Mouse (Mus musculus) layer of hippocampus, adult 6 months (tissue): Measurements from ENCODE around the gene Unc93a. TPM values are rescaled to one million over a fixed set of nuclear protein-coding genes. Genes with fewer than 3 reads are reported as not detected.

Experiments
- long read RNA-seq, 2 experiments: library from polyadenylated mRNA; unstranded; transcript quantifications; one replicate each; pipeline ENCODE4 v2.0.0; 2019 to 2020
- polyA plus RNA-seq: library from polyadenylated mRNA; unstranded; fragments of <200 nt; fragmentation: Nextera tagmentation; gene quantifications from 2 replicates; pipeline ENCODE4 v1.2.3, GENCODE M21; 2021

The Unc93a gene
- polyA plus RNA-seq = 0.06 TPM in 1 of 2 replicates, not detected in the other
- long read RNA-seq, experiment 1 = 0 reads
- long read RNA-seq, experiment 2 = 0 reads

DNA sequence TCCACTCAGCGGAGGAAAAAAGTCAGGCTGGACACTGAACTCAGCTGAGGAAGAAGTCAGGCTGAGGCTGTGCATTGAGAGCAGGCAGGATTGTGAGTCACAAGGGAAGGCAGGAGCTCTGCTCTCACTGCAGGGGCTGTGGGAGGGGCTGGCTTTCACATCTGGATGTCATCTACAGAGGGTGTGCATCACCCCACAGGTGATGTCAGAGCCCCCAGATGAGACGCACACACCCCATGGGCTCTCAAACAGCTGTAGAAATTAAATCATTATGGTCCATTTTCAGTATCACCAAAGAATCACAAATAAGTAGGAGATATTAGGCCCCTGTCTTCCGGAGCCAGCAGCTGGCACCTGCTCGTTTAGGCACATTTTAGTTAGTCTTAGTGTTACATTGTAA lies at the start of gene Unc93a:
Gene Unc93a (minus strand): TSS at position 101 of the 400 bp plus-strand sequence.

DNA sequence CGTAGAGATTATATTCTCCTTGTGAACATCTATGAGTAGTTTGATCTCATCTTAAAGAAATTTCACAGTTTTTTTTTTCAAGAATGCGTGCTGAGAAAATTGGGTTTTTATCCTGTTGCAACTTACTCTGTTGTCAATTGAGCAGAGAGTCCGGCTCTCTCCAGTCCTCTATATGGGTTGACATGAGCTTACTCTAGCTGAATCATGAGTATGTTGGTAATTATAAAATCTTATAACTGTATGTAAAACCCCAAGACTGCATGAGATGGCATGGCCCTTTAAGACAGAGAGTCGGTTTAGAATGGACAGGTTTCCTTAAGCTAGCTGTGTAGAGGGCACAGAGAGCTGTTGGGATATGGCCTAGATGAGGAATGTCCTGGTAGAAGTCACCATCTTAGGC lies 70.8 kb downstream of the Unc93a start, which contains the start of gene Tcp10b:
Gene Tcp10b (plus strand): TSS at position 301 of the 400 bp plus-strand sequence.

Other genes with a start within 250 kb of the Unc93a start
- 0.31 and 0.90 TPM in 2 replicates for gene Pnldc1, start 221.6 kb downstream of the Unc93a start, polyA plus RNA-seq
- 191 and 205 TPM in 2 replicates for gene Tcp1, start 216.1 kb downstream of the Unc93a start, polyA plus RNA-seq
- gene Mrpl18, start 215.5 kb downstream of the Unc93a start, polyA plus RNA-seq = 140 and 143 TPM in 2 replicates
- gene Acat3, start 191.2 kb downstream of the Unc93a start, polyA plus RNA-seq = 3.1 and 4.7 TPM in 2 replicates
- 36.6 and 45.0 TPM in 2 replicates for gene Acat2, start 171.1 kb downstream of the Unc93a start, polyA plus RNA-seq
- 52.3 and 72.0 TPM in 2 replicates for gene Wtap, start 137.6 kb downstream of the Unc93a start, polyA plus RNA-seq
- 249 and 282 TPM in 2 replicates for gene Sod2, start 125.0 kb downstream of the Unc93a start, polyA plus RNA-seq
- not detected in 2 replicates for gene Gpr31b, start 79.5 kb downstream of the Unc93a start, polyA plus RNA-seq
- 0.14 and 0.31 TPM in 2 replicates for gene Tcp10b, start 70.7 kb downstream of the Unc93a start, polyA plus RNA-seq
- not detected in 2 replicates for gene Smok2a, start 89.4 kb upstream of the Unc93a start, polyA plus RNA-seq
- gene Smok2b, start 98.4 kb upstream of the Unc93a start, polyA plus RNA-seq = not detected in 2 replicates
- gene Tcp10c, start 222.8 kb upstream of the Unc93a start, polyA plus RNA-seq = not detected in 2 replicates